Mouse (Mus musculus) kidney, postnatal 4 days (tissue): ENCODE measurements at regions not wholly inside any gene's neighbourhood (a gene's known extent, or its start where the extent isn't known, plus 50 kb on each side); places are given as distances from the start of the nearest gene placed in this dataset.
A peak's percentile ranks its signal among the peaks of the same experiment; 100 is the strongest.

Experiments used
- DNase-seq, 2 experiments: peaks; one replicate each; pipeline ENCODE4 v3.0.0; 2021; ENCODE audit warnings: mixed read lengths in 2 of 2

- DNase-seq = no peak
Measured at GRCm38 (mm10) chr7:95082248-95082647, 1088.8 kb upstream of the Tenm4 start.

- DNase-seq = no peak
Measured at GRCm38 (mm10) chr7:95084328-95084727, 1086.7 kb upstream of the Tenm4 start.

- peak; percentile 18 to 34 for DNase-seq
Measured at GRCm38 (mm10) chr7:95091360-95091759, 1079.7 kb upstream of the Tenm4 start.

- DNase-seq = no peak
Measured at GRCm38 (mm10) chr7:95129020-95129419, 1042.0 kb upstream of the Tenm4 start.

- no peak for DNase-seq
Measured at GRCm38 (mm10) chr7:95133038-95133437, 1038.0 kb upstream of the Tenm4 start.

GRCm38 (mm10) chr7:95134062-95134625 lies 1036.9 kb upstream of the Tenm4 start:
- DNase-seq = no peak

- peak; percentile 3 to 16 for DNase-seq
Measured at GRCm38 (mm10) chr7:95141778-95142177, 1029.3 kb upstream of the Tenm4 start.

GRCm38 (mm10) chr7:95143037-95143436 lies 1028.0 kb upstream of the Tenm4 start:
- DNase-seq = no peak
